Mouse (Mus musculus) G1E-ER4 (cell line): ENCODE data around the gene Ociad1. TPM values are rescaled to one million over a fixed set of nuclear protein-coding genes. Genes with fewer than 3 reads are reported as not detected.

Experiments used
- GATA1 ChIP-seq: IDR thresholded peaks from one replicate; pipeline ENCODE4 v1.8.0; 2012; ENCODE audit warnings: low read length, inconsistent platforms
- polyA plus RNA-seq: library from polyadenylated mRNA; stranded (reverse); fragments of >175 nt; gene quantifications from 2 replicates; pipeline ENCODE4 v1.2.3, GENCODE M21; 2012

Gene Ociad1
- polyA plus RNA-seq, 1 experiment = 104 TPM

DNA sequence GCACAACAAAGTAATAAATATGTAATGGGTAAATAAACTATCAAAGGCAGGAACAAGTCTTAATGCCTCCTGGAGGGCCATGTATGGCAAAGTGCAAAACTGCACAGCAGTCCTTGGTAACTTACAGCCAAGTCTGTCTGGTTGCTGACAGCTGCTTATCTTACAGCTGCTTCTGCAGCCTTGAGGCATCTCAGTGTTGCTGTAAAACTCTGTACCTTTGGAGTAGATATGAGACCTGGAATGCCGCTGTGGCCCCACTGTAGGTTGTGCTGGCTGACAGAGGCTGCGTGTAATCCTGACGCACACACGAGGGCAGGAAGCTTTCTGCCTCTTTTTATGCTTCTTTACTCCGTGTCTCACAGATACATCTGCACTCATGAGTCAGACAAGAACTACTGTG, 18.9 kb downstream of the Ociad1 start:
- peak; percentile 63 for TF ChIP-seq GATA1

DNA sequence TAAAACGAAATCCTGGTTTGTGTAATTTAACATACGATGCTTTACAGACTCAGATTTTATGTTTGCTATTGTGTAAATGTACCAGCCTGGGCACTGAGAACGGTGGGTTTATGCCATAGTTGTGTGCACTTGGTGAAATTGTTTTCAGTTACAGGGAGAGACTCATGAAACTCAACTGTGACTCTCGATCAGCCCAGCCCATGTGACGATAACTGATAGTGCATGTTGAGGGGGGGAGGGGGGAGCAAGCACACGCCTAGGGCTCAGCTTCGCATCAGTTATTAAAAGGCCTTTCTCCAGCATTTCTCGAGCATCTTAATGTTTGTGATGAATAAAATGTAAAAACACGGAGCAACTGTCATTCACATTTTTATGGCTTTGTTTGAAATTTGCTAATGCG, 21.0 kb downstream of the Ociad1 start:
- TF ChIP-seq GATA1 = no peak

DNA sequence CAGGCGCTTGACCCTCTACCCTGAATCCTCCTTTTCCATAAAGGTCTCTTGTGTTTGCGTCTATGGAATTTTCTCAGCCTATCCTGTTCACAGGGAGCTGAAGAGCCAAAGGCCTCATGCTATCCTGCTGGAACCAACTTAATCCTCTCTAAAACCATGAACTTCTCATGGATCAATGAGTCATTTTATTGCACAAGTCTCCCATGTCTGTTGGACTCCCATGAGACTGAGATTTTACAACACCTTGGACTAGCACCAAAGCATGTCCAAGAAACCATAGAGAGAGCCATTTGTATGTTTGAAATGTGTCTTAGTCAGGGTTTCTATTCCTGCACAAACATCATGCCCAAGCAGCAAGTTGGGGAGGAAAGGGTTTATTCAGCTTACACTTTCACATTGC, 22.1 kb downstream of the Ociad1 start:
- TF ChIP-seq GATA1 = no peak

DNA sequence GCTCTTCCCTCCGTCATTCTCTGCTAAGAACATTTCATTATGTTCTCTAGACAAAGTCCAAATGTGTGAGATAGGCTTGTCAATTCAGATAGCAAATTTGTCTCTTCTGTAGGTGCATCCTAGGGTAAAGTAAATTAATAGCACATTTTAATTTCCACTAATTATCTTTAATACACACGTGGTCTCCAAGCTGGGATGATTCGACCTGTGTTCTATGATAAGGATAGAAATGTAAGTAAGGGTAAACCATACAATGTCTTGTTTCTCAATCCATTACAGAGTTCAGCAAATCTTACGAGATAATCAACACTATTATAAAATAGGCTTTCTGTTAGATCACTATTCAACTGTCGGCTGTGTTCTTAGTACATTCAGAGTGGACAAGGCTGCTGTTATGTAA, 26.7 kb downstream of the Ociad1 start:
- TF ChIP-seq GATA1 = no peak

DNA sequence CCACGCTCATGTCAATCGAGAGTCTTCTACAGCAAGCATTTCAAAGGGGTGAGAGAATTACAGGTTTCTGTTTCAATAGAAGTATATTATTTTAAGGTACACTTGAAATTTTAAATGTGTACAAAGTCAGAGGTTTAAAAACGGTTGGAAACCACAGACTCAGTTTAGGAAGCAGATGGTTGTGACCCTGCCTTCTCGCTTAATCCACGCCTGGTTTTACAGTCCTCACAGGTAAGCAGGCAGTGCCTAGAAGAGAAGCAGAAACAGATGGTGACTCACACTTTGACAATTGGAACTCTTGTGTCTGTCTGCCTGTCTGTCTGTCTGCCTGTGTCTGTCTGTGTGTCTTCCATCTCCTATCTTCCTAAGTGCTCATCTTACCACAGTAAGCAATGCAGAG, 31.0 kb downstream of the Ociad1 start:
- TF ChIP-seq GATA1 = no peak

DNA sequence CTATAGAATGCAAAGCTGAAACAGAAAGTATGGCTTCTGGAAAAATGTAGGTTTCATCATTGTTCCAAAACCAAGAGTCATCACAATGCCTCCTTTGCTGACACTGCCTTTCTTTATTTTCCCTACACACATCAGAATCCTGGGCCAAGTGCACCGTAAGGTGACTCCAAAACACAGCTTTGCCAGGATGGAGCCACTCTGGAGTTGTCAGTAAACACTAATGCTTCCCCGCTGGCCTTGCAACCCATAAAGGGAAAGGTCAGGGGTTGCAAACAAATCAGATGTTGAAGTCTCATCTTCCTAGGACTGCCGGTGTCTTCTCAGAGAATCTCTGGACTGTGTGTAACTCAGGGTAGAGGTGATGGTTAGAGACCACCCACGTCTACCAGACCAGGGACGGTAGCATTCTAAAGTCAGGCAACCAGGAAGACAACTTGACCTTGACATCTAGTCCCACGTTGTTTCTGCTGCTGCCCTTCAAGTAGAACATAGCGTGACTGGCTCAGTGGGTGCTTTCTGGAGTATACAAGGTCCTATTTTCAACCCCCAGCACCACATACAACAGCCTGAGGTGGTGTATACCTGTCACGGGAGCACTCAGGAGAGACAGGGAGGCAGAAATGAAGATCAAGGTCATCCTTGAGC, 32.1 kb downstream of the Ociad1 start:
- TF ChIP-seq GATA1 = no peak

DNA sequence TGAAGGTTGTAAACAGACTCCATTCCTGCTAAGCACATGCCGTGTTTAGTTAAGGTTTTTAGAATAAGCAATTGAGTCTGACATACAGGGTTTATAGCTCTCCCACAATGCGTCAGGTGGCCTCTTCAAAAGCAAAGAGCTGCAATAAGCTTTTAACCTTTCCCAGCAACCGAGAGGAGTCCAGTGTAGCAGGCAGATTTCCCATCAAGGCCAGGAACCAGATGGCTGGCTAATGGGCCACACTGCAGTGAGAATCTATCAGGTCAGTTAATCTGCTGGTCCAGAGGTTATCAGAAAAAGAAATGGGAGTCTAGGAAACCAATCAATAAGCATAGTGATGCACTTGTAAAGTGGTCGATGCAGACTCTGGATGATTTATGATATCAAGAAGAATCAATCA, 38.4 kb downstream of the Ociad1 start:
- no peak for TF ChIP-seq GATA1

DNA sequence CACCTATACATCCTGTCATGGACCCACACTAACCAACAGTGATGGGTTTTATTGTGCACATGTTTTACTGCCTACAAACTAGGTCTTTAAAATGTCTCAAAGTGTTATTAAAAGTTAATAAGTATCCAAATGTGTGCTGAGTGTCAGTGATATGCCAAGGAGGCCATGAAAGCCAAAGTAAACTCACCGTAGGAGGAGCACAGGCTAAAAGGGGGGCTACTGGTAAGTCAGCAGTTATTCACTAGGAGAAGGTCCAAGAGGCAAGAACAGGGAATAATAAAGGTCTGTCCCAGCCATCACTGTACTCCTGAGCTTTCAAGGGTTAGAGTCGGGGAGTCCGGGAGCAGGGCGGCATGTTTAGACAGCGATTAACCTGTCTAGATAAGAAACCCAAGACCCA, 43.9 kb downstream of the Ociad1 start:
- TF ChIP-seq GATA1 = no peak

DNA sequence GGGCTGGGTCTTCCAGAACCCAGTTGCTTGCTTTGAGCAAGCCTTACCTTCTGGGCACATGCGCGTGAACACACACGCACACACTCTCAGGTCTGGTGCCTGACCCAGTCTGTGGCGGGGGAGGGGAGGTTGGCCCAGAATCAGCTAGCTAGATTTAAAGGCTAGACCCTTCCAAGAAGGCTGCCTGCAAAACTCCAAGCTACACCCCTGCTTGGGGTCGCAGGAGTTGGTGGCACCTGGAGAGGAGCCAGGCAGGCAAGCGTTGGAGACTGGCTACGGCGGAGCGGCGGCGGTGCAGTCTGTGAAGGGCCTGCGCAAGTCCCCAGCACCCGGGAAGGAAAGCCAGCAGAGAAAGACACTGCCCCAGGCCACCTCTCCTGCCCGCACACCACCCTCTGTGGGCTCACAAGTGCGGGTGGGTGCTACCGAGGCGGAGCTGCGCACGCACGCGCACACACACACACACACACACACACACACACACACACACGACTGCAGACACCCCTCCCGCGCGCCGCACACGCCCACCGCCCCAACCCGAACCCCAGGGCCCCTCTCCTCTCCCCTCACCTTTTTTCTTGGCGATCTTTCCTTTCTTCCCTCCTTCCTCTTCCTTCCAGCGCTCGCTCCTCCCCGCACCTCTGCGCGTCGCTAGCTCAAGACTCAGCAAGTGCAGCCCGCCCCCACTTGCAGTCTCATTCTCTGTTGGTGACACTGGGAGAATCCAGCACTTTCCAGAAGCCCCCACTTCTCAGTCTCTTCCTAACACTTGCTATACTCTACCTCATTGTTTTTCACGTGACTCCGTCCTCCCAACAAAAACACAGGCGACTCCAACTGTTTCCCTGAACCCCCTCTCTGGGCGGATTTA, 45.6 kb downstream of the Ociad1 start:
- no peak for TF ChIP-seq GATA1

DNA sequence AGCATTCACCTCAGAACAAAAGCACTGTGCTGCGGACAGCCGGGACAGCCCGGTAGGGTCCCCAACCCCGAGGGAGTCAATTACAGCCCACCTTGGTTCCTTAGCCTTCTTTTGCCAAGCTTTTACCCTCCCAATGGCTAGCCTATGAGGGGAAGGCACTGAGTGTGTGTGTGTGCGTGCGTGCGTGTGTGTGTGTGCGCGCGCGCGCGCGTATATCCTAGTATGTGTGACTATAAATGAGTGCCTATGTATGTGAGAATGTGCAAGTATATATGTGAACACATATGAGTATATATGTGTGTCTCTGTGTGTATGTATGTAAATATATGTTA, 46.2 kb downstream of the Ociad1 start:
- TF ChIP-seq GATA1 = no peak

DNA sequence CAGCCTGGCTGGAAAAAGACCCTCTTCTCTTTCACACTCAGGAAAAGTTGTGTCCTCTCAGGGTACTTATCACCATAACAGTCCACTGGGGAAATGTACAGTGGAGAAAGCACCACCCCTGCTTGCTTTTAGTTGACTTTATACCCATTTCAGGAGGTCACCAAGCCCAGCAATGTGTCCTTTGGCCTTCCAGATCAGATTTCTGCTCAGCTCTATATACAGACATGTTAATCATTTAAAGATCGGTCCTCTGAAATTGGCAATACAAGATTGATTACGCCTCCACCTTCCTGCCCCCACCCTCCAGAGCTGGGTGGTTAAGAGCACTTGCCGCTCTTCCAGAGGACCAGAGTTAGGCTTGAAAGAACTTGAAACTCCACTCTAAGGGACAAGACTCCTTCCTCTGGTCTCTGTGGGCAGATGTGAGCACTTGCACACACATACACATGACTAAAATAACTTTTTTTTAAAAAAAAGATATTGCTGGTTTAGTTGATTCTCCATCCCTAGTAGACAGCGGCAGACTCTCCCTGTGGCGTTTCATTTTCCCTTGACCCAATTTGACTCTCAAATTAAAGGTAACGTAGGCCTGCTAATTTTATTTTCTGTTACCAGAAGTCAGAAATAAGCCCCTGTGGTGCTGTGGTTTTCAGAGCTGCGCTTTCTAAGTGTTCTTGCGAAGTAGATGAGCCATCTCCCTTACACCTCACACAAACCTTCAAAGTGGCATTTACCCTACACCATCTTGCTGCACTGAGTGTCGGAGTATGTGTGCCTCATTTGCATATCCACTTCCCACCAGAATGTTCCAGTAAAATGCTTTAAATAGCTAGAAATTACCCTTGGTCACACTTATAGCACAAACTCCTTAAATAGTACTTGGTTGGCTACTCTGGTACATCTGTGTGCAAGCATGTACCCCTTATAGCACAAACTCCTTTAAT, 47.5 kb downstream of the Ociad1 start:
- no peak for TF ChIP-seq GATA1

DNA sequence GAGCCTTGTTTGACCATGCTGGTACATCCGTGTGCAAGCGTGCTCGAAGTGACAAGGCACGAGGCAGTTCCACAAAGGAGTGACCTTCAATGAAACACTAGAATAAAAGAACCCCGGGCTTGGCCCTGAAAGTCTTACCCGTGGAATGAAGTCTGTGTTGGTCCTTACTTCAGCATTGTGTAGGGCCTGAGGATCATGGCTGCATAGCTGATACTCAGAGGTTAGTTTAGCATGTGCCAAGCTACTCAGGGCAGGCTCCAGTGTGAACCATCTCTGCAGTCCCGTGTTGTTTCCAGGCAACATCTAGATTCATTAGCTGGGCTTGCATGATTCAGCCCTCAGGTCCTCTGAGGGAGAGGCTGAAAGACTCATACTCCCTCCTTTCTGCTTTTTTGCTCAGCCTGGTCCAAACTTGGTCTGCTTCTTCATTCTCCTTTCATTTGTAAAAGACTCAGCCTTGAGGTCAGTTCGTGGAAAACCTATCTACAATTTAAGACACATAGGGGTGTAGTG, 48.2 kb downstream of the Ociad1 start, which contains the start of gene Ociad2:
Gene Ociad2, minus strand, starts transcription at position 306 of the 513 bp plus-strand sequence.
- TF ChIP-seq GATA1 = no peak

DNA sequence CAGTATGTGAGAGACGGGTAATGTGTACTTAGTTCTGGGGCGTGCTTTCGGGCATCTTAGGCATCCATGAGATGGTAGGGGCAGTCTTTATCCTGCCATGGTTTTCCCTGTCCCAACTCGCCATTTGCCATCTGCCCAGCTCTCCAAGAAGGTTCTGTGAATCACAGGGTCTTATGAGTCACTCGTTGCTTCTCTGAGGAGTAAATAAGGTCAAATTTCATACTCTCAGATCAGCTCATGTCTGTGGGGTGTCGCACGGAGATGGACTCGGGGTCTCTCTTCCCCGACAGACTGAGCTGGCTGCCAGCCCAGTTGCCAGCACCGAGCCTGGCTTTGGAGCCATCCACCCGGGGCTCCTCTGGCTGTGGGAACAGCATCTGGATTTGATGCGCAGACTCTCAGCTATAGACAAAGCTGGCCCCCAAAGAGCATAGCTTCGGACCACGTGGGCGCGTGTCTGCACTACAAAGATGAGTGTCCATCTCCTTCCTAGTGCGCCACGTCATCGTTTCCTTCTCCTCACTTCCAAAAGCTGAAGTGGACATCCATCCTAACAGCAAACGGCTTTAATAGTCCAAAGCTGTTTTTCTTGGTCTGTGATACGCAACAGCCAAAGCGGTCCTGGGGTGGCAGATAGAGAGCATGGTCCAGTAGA, 50.2 kb downstream of the Ociad1 start:
- no peak for TF ChIP-seq GATA1

DNA sequence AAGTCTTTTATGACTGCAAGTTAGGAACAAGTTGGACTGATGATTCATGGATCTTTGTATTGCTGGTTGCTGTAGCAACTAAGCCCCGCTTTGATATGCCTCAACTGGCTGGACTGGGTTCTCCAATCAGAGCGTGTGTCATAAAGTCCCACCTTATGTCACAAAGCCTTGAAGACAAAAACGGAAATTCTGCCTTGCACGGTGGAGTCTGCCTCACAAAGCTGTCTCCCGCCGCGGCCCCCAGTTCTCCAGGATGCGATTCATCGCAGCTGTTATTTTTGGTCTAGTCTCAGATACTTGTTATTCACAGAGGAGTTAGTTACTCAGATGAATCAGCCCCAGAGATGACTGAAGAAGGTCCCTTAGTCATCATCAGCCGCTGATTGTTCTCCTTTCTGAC, 51.7 kb downstream of the Ociad1 start:
- no peak for TF ChIP-seq GATA1

DNA sequence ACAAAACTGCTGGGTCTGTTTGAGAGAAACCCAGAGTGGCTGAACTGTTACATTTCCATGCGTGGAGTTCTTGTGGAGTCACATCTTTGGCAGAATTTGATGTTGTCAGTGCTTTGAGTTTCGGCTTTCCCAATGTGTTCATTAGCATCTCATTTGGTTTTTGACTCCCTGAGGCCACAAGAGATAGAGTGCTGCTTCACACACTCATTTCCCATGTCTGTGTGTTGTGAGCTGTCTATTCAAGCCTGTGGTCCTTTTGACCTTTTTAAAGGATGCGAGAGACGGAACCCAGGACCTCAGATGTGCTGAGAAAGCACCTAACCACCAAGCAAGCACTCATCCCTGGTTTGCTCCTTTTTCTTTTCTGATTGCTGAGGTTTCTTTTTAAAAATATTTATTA, 52.7 kb downstream of the Ociad1 start:
- no peak for TF ChIP-seq GATA1
